Mouse (Mus musculus): ENCODE measurements around the gene Ephb2. TPM values are rescaled to one million over a fixed set of nuclear protein-coding genes. Genes with fewer than 3 reads are reported as not detected.

Ephb2 gene
- polyA plus RNA-seq (2016; fragmentation: Nextera tagmentation; extraction: Ambion mirVana), result 22.0 and 30.3 TPM in 2 replicates

- ATAC-seq (ENCODE audit: low FRiP score, low read depth), result peak; percentile 86
- Histone ChIP-seq H3K27me3 (replicated peaks) (0 out of 2 replicates have a peak, but pooled peaks cover 4% of the 10 kb centered on the region), H3K4me1 (peaks cover 67% of the 10 kb centered on the region), H3K36me3 (no peaks in the 10 kb centered on the region), H3K9ac (peak within 1 kb of the TSS; percentile 99), H3K4me2 (replicated peaks) (peak within 1 kb of the TSS; percentile 92), H3K9me3 (no peaks in the 10 kb centered on the region), H3K27ac (peak within 1 kb of the TSS; percentile 97), H3K4me3 (peak within 1 kb of the TSS; percentile 97)
- under 1% methylated on average over 88 of the region's 88 CpGs for WGBS
Observed at GRCm38 (mm10) chr4:136835621-136836386, at the start of gene Ephb2. Gene Ephb2, minus strand, starts transcription at chr4:136835988.

DNA sequence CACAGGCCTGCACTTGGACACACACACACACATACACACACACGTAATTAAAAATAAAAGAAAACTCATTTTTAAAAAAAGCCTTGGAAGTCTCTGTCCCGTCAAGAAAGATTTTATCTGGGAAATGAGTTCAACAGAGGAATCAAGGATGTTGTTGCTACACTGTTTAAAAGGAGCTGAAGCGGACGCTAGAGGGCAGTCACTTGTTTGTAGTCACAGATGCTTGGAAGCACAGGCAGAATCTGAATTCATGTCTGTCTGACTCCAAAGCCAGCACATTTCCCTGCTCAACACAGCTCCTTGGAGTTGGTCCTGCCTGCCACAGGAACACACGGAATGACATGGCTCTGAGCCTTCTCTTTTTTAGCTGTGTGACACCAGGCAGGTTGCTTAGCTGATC, 42.8 kb upstream of the Ephb2 start:
- Histone ChIP-seq H3K4me3 (no peak overlapping the region), H3K9ac (no peak overlapping the region), H3K9me3 (no peaks in the 10 kb centered on the region), H3K4me1 (no peaks in the 10 kb centered on the region), H3K36me3 (no peaks in the 10 kb centered on the region), H3K4me2 (replicated peaks) (no peak overlapping the region), H3K27me3 (replicated peaks) (no peaks in the 10 kb centered on the region), H3K27ac (no peak overlapping the region)
- WGBS, result 29% methylated on average over 5 of the region's 5 CpGs
- ATAC-seq (ENCODE audit: low FRiP score, low read depth), result no peak

- no peaks in the 10 kb centered on the region for H3K9me3 ChIP-seq
- no peak for ATAC-seq (ENCODE audit: low FRiP score, low read depth)
Observed at GRCm38 (mm10) chr4:136878171-136878570, 42.4 kb upstream of the Ephb2 start.

GRCm38 (mm10) chr4:136876971-136877370, 41.2 kb upstream of the Ephb2 start:
- 23% methylated on average over 7 of the region's 7 CpGs for WGBS
- Histone ChIP-seq H3K36me3 (no peaks in the 10 kb centered on the region), H3K27me3 (replicated peaks) (no peaks in the 10 kb centered on the region), H3K9me3 (no peaks in the 10 kb centered on the region), H3K4me2 (replicated peaks) (no peak overlapping the region), H3K4me3 (no peak overlapping the region), H3K9ac (no peak overlapping the region), H3K4me1 (no peaks in the 10 kb centered on the region), H3K27ac (no peak overlapping the region)
- no peak for ATAC-seq (ENCODE audit: low FRiP score, low read depth)

More at GRCm38 (mm10) chr4:136878171-136878570, 42.4 kb upstream of the Ephb2 start:
- H3K27me3 ChIP-seq (replicated peaks), result no peaks in the 10 kb centered on the region
- H3K36me3 ChIP-seq, result no peaks in the 10 kb centered on the region
- H3K4me1 ChIP-seq, result no peaks in the 10 kb centered on the region
- no peak overlapping the region for H3K9ac ChIP-seq
- WGBS, result 56% methylated on average over 8 of the region's 8 CpGs
- no peak overlapping the region for H3K4me3 ChIP-seq
- H3K27ac ChIP-seq, result no peak overlapping the region
- no peak overlapping the region for H3K4me2 ChIP-seq (replicated peaks)

DNA sequence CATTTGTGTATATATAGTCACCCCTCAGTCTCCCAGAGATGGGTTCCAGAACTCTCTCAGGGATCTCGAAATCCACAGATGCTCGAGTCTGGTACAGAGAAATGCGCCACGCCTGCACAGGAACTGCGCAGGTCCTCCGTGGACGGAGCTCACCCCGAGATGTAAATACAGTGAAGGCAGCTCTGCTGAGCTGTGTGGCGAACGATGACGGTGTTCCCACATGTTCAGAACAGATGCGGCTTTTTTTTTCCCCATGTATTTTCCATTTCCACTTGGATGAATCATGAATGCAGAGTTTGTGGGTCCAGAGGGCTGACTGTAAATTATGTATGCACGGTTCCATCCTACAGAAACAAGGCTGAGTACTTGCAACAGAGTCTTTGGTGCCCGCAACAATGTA, 39.2 kb upstream of the Ephb2 start:
- 90% methylated on average over 14 of the region's 14 CpGs for WGBS
- Histone ChIP-seq H3K36me3 (no peaks in the 10 kb centered on the region), H3K27me3 (replicated peaks) (no peaks in the 10 kb centered on the region), H3K9me3 (no peaks in the 10 kb centered on the region), H3K27ac (no peak overlapping the region), H3K4me1 (no peaks in the 10 kb centered on the region), H3K9ac (no peak overlapping the region), H3K4me3 (no peak overlapping the region), H3K4me2 (replicated peaks) (no peak overlapping the region)
- no peak for ATAC-seq (ENCODE audit: low FRiP score, low read depth)

DNA sequence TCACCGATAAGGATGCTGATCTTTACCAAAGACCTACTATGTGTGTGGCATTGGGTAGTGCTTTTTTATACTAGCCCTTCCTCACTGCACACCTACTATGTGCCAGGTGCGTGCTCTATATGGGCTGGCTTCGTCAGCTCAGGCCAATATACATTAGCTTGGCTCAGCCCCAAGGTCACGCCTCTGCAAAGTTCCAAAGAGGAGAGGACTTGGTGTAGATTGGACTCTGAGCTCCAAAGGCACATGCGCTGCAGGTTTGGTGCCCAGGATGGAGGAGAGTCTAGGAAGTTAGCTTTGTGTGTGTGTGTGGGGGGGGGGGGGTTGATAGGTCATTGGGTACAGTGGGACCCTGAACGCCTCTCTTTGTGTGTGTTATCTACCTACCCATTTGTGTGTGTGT, 32.6 kb upstream of the Ephb2 start:
- Histone ChIP-seq H3K4me2 (replicated peaks) (no peak overlapping the region), H3K9me3 (no peaks in the 10 kb centered on the region), H3K4me1 (peaks cover 31% of the 10 kb centered on the region), H3K9ac (no peak overlapping the region), H3K27me3 (replicated peaks) (no peaks in the 10 kb centered on the region), H3K36me3 (no peaks in the 10 kb centered on the region), H3K4me3 (no peak overlapping the region), H3K27ac (no peak overlapping the region)
- 88% methylated on average over 6 of the region's 6 CpGs for WGBS
- no peak for ATAC-seq (ENCODE audit: low FRiP score, low read depth)

GRCm38 (mm10) chr4:136867690-136868345, 32.0 kb upstream of the Ephb2 start:
- Histone ChIP-seq H3K27ac (0 out of 2 replicates have a peak overlapping the region, but pooled peaks have one; percentile 32), H3K9ac (no peak overlapping the region), H3K36me3 (no peaks in the 10 kb centered on the region), H3K4me2 (replicated peaks) (peak overlapping the region; percentile 14; the same call in 1 of the 2 replicates), H3K4me1 (peaks cover 36% of the 10 kb centered on the region), H3K4me3 (no peak overlapping the region), H3K9me3 (no peaks in the 10 kb centered on the region), H3K27me3 (replicated peaks) (no peaks in the 10 kb centered on the region)
- WGBS, result 17% methylated on average over 12 of the region's 12 CpGs
- ATAC-seq (ENCODE audit: low FRiP score, low read depth), result peak; percentile 39

DNA sequence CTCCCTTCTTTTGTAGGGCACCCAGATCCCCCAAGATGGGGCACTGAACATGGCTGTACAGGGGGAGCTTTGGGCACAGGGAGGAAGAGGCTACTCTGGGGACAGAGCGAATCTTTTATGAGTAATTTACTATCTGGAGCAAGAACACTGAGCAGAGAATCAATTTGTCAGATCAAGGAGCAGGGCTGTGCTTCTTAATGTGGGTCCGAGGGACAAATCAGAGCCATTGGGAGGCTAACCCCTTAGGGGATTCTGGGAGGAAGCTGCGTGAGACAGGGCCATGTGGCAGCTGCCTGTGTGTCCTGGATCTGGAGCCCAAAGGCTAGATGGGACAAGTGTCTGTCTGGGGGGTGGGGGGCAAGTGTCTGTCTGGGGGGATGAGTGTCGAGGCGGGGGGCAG, 29.7 kb upstream of the Ephb2 start:
- 0 out of 2 replicates have a peak, but pooled peaks have one; percentile 18 for ATAC-seq (ENCODE audit: low FRiP score, low read depth)
- Histone ChIP-seq H3K4me3 (no peak overlapping the region), H3K4me1 (peaks cover 51% of the 10 kb centered on the region), H3K4me2 (replicated peaks) (peak overlapping the region; percentile 43), H3K9ac (no peak overlapping the region), H3K27me3 (replicated peaks) (no peaks in the 10 kb centered on the region), H3K27ac (peak overlapping the region; percentile 67), H3K9me3 (no peaks in the 10 kb centered on the region), H3K36me3 (no peaks in the 10 kb centered on the region)
- 48% methylated on average over 5 of the region's 5 CpGs for WGBS

DNA sequence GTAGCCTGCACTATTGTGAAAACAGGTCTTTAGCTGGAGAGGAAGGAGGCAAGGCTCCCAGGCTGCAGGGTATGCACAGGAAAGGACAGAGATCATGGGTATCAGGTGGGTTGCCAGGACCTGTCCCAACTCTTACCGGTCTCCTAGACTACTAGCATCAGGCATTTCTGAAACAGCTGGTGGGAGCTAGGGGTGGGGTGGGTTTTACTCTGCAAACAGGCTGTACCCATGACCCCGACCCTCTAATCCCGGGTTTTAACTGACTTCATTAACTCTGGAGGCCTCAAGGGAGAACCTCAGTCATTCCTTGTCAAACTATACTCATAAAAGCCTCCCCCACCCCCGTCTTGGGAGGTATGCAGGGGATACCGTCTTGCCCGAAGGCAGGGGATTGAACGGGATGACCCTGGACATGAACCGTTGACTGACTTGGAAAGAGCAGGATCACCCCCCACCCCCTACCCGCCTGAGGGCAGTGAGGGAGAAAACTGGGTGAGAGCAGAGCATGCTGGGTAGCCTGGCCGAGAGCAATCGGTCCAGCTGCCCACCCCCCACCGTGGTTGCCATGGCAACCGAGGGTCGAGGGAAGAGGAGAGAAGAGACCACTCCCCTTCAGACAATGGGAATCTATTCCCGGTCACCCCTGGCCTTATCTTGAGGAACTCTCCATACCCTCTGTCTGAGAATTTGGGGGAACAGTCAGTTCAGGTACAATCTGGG, 29.1 kb upstream of the Ephb2 start:
- Histone ChIP-seq H3K27ac (peak overlapping the region; percentile 67), H3K4me3 (no peak overlapping the region), H3K27me3 (replicated peaks) (no peaks in the 10 kb centered on the region), H3K9ac (no peak overlapping the region), H3K36me3 (no peaks in the 10 kb centered on the region), H3K9me3 (no peaks in the 10 kb centered on the region), H3K4me2 (replicated peaks) (peak overlapping the region; percentile 43), H3K4me1 (peaks cover 51% of the 10 kb centered on the region)
- peak; percentile 61; the same call in 1 of the 2 replicates for ATAC-seq (ENCODE audit: low FRiP score, low read depth)
- 6% methylated on average over 15 of the region's 15 CpGs for WGBS

GRCm38 (mm10) chr4:136863517-136863916, 27.7 kb upstream of the Ephb2 start:
- ATAC-seq (ENCODE audit: low FRiP score, low read depth), result no peak
- Histone ChIP-seq H3K4me1 (peaks cover 51% of the 10 kb centered on the region), H3K4me3 (no peak overlapping the region), H3K4me2 (replicated peaks) (no peak overlapping the region), H3K9ac (no peak overlapping the region), H3K27me3 (replicated peaks) (no peaks in the 10 kb centered on the region), H3K9me3 (no peaks in the 10 kb centered on the region), H3K27ac (no peak overlapping the region), H3K36me3 (no peaks in the 10 kb centered on the region)
- WGBS, result 46% methylated on average over 9 of the region's 9 CpGs

GRCm38 (mm10) chr4:136862411-136862810, 26.6 kb upstream of the Ephb2 start:
- H3K4me1 ChIP-seq, result peaks cover 42% of the 10 kb centered on the region

GRCm38 (mm10) chr4:136861806-136862205, 26.0 kb upstream of the Ephb2 start:
- Histone ChIP-seq H3K9me3 (no peaks in the 10 kb centered on the region), H3K27ac (peak overlapping the region; percentile 51; the same call in 1 of the 2 replicates), H3K9ac (0 out of 2 replicates have a peak overlapping the region, but pooled peaks have one; percentile 36), H3K27me3 (replicated peaks) (no peaks in the 10 kb centered on the region), H3K4me3 (no peak overlapping the region), H3K36me3 (no peaks in the 10 kb centered on the region), H3K4me2 (replicated peaks) (peak overlapping the region; percentile 28; the same call in 1 of the 2 replicates), H3K4me1 (peaks cover 37% of the 10 kb centered on the region)
- whole genome bisulfite sequencing, result 1% methylated on average over 17 of the region's 17 CpGs
- ATAC-seq (ENCODE audit: low FRiP score, low read depth), result no peak

More at GRCm38 (mm10) chr4:136862411-136862810, 26.6 kb upstream of the Ephb2 start:
- H3K4me2 ChIP-seq (replicated peaks), result 0 out of 2 replicates have a peak overlapping the region, but pooled peaks have one; percentile 28
- ATAC-seq (ENCODE audit: low FRiP score, low read depth), result no peak
- H3K9me3 ChIP-seq, result no peaks in the 10 kb centered on the region
- no peak overlapping the region for H3K4me3 ChIP-seq
- 67% methylated on average over 2 of the region's 2 CpGs for WGBS
- H3K9ac ChIP-seq, result no peak overlapping the region
- H3K36me3 ChIP-seq, result no peaks in the 10 kb centered on the region
- 0 out of 2 replicates have a peak overlapping the region, but pooled peaks have one; percentile 51 for H3K27ac ChIP-seq
- H3K27me3 ChIP-seq (replicated peaks), result no peaks in the 10 kb centered on the region
